Mouse (Mus musculus): Measurements from ENCODE around the gene AK157302. TPM values are rescaled to one million over a fixed set of nuclear protein-coding genes. Genes with fewer than 3 reads are reported as not detected.
"Not testable (repeated sequence)": the region's sequence is repeated elsewhere in the genome, so short reads cannot be mapped to it uniquely, and the experiment has no call there.

The AK157302 gene
- polyA plus RNA-seq, 1 experiment from 2014 or later: 2.0 TPM

GRCm38 (mm10) chr13:21468061-21469019 is 26.7 kb upstream of the AK157302 start, which contains the start of gene Nkapl:
Nkapl (minus strand) TSS chr13:21468509.
- under 1% methylated on average over 54 of the region's 54 CpGs for WGBS
- peak within 1 kb of the TSS; percentile 93 for H3K4me2 ChIP-seq (ENCODE audit: low read length)
- H3K27me3 ChIP-seq (replicated peaks; ENCODE audit: control insufficient read depth, insufficient read depth, low read length): no peaks in the 10 kb centered on the region
- no peaks in the 10 kb centered on the region for H3K36me3 ChIP-seq (ENCODE audit: control insufficient read depth, insufficient read depth, low read length)
- H3K27ac ChIP-seq (ENCODE audit: low read depth, low read length): peak within 1 kb of the TSS; percentile 77
- no peaks in the 10 kb centered on the region for H3K4me1 ChIP-seq (ENCODE audit: control insufficient read depth, insufficient read depth, low read depth, low read length)
- H3K4me3 ChIP-seq (ENCODE audit: low read length): peak within 1 kb of the TSS; percentile 73
- no peaks in the 10 kb centered on the region for H3K9me3 ChIP-seq (ENCODE audit: control insufficient read depth, low read length)
- H3K9ac ChIP-seq (ENCODE audit: low read depth, low read length): peak within 1 kb of the TSS; percentile 83
- ATAC-seq: peak; percentile 100

- no peaks in the 10 kb centered on the region for H3K36me3 ChIP-seq (ENCODE audit: control insufficient read depth, insufficient read depth, low read length)
- WGBS: 29% methylated on average over 9 of the region's 9 CpGs
- H3K27ac ChIP-seq (ENCODE audit: low read depth, low read length): no peak overlapping the region
- H3K4me2 ChIP-seq (ENCODE audit: low read length): peak overlapping the region; percentile 93
- ATAC-seq: no peak
- no peak overlapping the region for H3K4me3 ChIP-seq (ENCODE audit: low read length)
- H3K9ac ChIP-seq (ENCODE audit: low read depth, low read length): no peak overlapping the region
- H3K4me1 ChIP-seq (ENCODE audit: control insufficient read depth, insufficient read depth, low read depth, low read length): no peaks in the 10 kb centered on the region
- no peaks in the 10 kb centered on the region for H3K9me3 ChIP-seq (ENCODE audit: control insufficient read depth, low read length)
- H3K27me3 ChIP-seq (replicated peaks; ENCODE audit: control insufficient read depth, insufficient read depth, low read length): no peaks in the 10 kb centered on the region
Observed at GRCm38 (mm10) chr13:21469097-21469496, 25.9 kb upstream of the AK157302 start.

- H3K9me3 ChIP-seq (ENCODE audit: control insufficient read depth, low read length): no peaks in the 10 kb centered on the region
- 32% methylated on average over 4 of the region's 4 CpGs for WGBS
- no peaks in the 10 kb centered on the region for H3K27me3 ChIP-seq (replicated peaks; ENCODE audit: control insufficient read depth, insufficient read depth, low read length)
- H3K4me3 ChIP-seq (ENCODE audit: low read length): no peak overlapping the region
- H3K36me3 ChIP-seq (ENCODE audit: control insufficient read depth, insufficient read depth, low read length): no peaks in the 10 kb centered on the region
- no peak for ATAC-seq
- no peak overlapping the region for H3K27ac ChIP-seq (ENCODE audit: low read depth, low read length)
- H3K9ac ChIP-seq (ENCODE audit: low read depth, low read length): no peak overlapping the region; the same call in 1 of the 2 replicates
- no peaks in the 10 kb centered on the region for H3K4me1 ChIP-seq (ENCODE audit: control insufficient read depth, insufficient read depth, low read depth, low read length)
- no peak overlapping the region for H3K4me2 ChIP-seq (ENCODE audit: low read length)
Observed at GRCm38 (mm10) chr13:21472427-21472826, 22.6 kb upstream of the AK157302 start.

GRCm38 (mm10) chr13:21478759-21479670 is 16.0 kb upstream of the AK157302 start, which contains the start of the genes Zkscan4 and Gm10065:
Zkscan4 (plus strand) TSS chr13:21478907.
Gm10065 (minus strand) TSS chr13:21479441.
- peak within 1 kb of the TSS; percentile 71 for H3K9ac ChIP-seq (ENCODE audit: low read depth, low read length)
- peak within 1 kb of the TSS; percentile 72 for H3K4me2 ChIP-seq (ENCODE audit: low read length)
- peaks cover 13% of the 10 kb centered on the region for H3K4me1 ChIP-seq (ENCODE audit: control insufficient read depth, insufficient read depth, low read depth, low read length)
- not testable (repeated sequence) for H3K36me3 ChIP-seq (ENCODE audit: control insufficient read depth, insufficient read depth, low read length); H3K9me3 ChIP-seq (ENCODE audit: control insufficient read depth, low read length); H3K27me3 ChIP-seq (replicated peaks; ENCODE audit: control insufficient read depth, insufficient read depth, low read length)
- peak; percentile 95 for ATAC-seq
- H3K4me3 ChIP-seq (ENCODE audit: low read length): peak within 1 kb of the TSS; percentile 63
- H3K27ac ChIP-seq (ENCODE audit: low read depth, low read length): peak within 1 kb of the TSS; percentile 83
- 3% methylated on average over 26 of the region's 31 CpGs for WGBS

GRCm38 (mm10) chr13:21486881-21487280 is 8.1 kb upstream of the AK157302 start:
- ATAC-seq: no peak
- peaks cover 6% of the 10 kb centered on the region for H3K9me3 ChIP-seq (ENCODE audit: control insufficient read depth, low read length)
- WGBS: 94% methylated on average over 1 of the region's 1 CpGs
- peaks cover 20% of the 10 kb centered on the region for H3K36me3 ChIP-seq (ENCODE audit: control insufficient read depth, insufficient read depth, low read length)
- H3K9ac ChIP-seq (ENCODE audit: low read depth, low read length): no peak overlapping the region
- H3K27ac ChIP-seq (ENCODE audit: low read depth, low read length): no peak overlapping the region
- H3K4me3 ChIP-seq (ENCODE audit: low read length): no peak overlapping the region
- H3K27me3 ChIP-seq (replicated peaks; ENCODE audit: control insufficient read depth, insufficient read depth, low read length): no peaks in the 10 kb centered on the region
- no peak overlapping the region for H3K4me2 ChIP-seq (ENCODE audit: low read length)
- no peaks in the 10 kb centered on the region for H3K4me1 ChIP-seq (ENCODE audit: control insufficient read depth, insufficient read depth, low read depth, low read length)

- 97% methylated on average over 5 of the region's 5 CpGs for WGBS
- Histone ChIP-seq H3K9ac (ENCODE audit: low read depth, low read length) (no peak overlapping the region), H3K4me3 (ENCODE audit: low read length) (no peak overlapping the region), H3K27me3 (replicated peaks; ENCODE audit: control insufficient read depth, insufficient read depth, low read length) (no peaks in the 10 kb centered on the region), H3K4me2 (ENCODE audit: low read length) (no peak overlapping the region), H3K27ac (ENCODE audit: low read depth, low read length) (no peak overlapping the region), H3K4me1 (ENCODE audit: control insufficient read depth, insufficient read depth, low read depth, low read length) (no peaks in the 10 kb centered on the region), H3K36me3 (ENCODE audit: control insufficient read depth, insufficient read depth, low read length) (0 out of 2 replicates have a peak, but pooled peaks cover under 1% of the 10 kb centered on the region), H3K9me3 (ENCODE audit: control insufficient read depth, low read length) (no peaks in the 10 kb centered on the region)
- no peak for ATAC-seq
Observed at GRCm38 (mm10) chr13:21492847-21493246, 2.2 kb upstream of the AK157302 start.

- not testable (repeated sequence) for H3K4me1 ChIP-seq (ENCODE audit: control insufficient read depth, insufficient read depth, low read depth, low read length); H3K4me2 ChIP-seq (ENCODE audit: low read length); H3K27ac ChIP-seq (ENCODE audit: low read depth, low read length); H3K9me3 ChIP-seq (ENCODE audit: control insufficient read depth, low read length); H3K36me3 ChIP-seq (ENCODE audit: control insufficient read depth, insufficient read depth, low read length); H3K4me3 ChIP-seq (ENCODE audit: low read length); H3K9ac ChIP-seq (ENCODE audit: low read depth, low read length); H3K27me3 ChIP-seq (replicated peaks; ENCODE audit: control insufficient read depth, insufficient read depth, low read length); ATAC-seq
- 94% methylated on average over 17 of the region's 17 CpGs for WGBS
Observed at GRCm38 (mm10) chr13:21501182-21501581, 6.2 kb downstream of the AK157302 start, which contains the start of gene Gm11273. Gm11273 (minus strand) TSS chr13:21501418.

GRCm38 (mm10) chr13:21502296-21502695 is 7.3 kb downstream of the AK157302 start:
- Histone ChIP-seq H3K27ac (ENCODE audit: low read depth, low read length) (no peak overlapping the region), H3K4me3 (ENCODE audit: low read length) (no peak overlapping the region), H3K4me2 (ENCODE audit: low read length) (no peak overlapping the region), H3K4me1 (ENCODE audit: control insufficient read depth, insufficient read depth, low read depth, low read length) (no peaks in the 10 kb centered on the region; the same call in 1 of the 2 replicates), H3K9me3 (ENCODE audit: control insufficient read depth, low read length) (no peaks in the 10 kb centered on the region), H3K36me3 (ENCODE audit: control insufficient read depth, insufficient read depth, low read length) (no peaks in the 10 kb centered on the region), H3K27me3 (replicated peaks; ENCODE audit: control insufficient read depth, insufficient read depth, low read length) (no peaks in the 10 kb centered on the region), H3K9ac (ENCODE audit: low read depth, low read length) (no peak overlapping the region)
- no peak for ATAC-seq
- 87% methylated on average over 5 of the region's 5 CpGs for WGBS

All from hindbrain, embryonic 16.5 days (tissue).